Mouse (Mus musculus) MEL (cell line): ENCODE data around the gene Brca2.

Source experiments
- CHD1 ChIP-seq: IDR thresholded peaks from 2 replicates; pipeline ENCODE4 v1.6.1; 2012; ENCODE audit warnings: low read depth, mild to moderate bottlenecking, inconsistent platforms, low read length, improper control_type of control experiment
- CTCF ChIP-seq, 3 experiments: IDR thresholded peaks in 2 of 3; conservative IDR thresholded peaks in 1 of 3; 2 replicates each; pipeline ENCODE4 v1.5.1; 2011 to 2012; ENCODE audit warnings: low read length in 3 of 3, low read depth in 2 of 3, mild to moderate bottlenecking in 2 of 3, improper control_type of control experiment in 1 of 3, inconsistent platforms in 1 of 3, mixed read lengths in 1 of 3, moderate library complexity in 1 of 3; ENCODE audit not compliant: control insufficient read depth in 1 of 3, insufficient read depth in 1 of 3, poor library complexity in 1 of 3, severe bottlenecking in 1 of 3
- EP300 ChIP-seq, 2 experiments: IDR thresholded peaks; 2 replicates each; pipeline ENCODE4 v1.6.1; 2011; ENCODE audit warnings: improper control_type of control experiment in 2 of 2, low read length in 2 of 2, low read depth in 1 of 2, mild to moderate bottlenecking in 1 of 2
- HCFC1 ChIP-seq: IDR thresholded peaks from 2 replicates; pipeline ENCODE4 v1.6.1; 2012; ENCODE audit warnings: low read depth, mild to moderate bottlenecking, inconsistent platforms, low read length, improper control_type of control experiment, moderate library complexity
- MAFK ChIP-seq: IDR thresholded peaks from 2 replicates; pipeline ENCODE4 v1.6.1; 2011; ENCODE audit warnings: low read depth, mild to moderate bottlenecking, low read length, improper control_type of control experiment, borderline replicate concordance
- MEF2A ChIP-seq: IDR thresholded peaks from 2 replicates; pipeline ENCODE4 v1.6.1; 2014; ENCODE audit warnings: low read depth, mild to moderate bottlenecking, inconsistent platforms, low read length, improper control_type of control experiment; ENCODE audit not compliant: poor library complexity, insufficient replicate concordance, severe bottlenecking; ENCODE audit errors: extremely low read depth
- MYC ChIP-seq: IDR thresholded peaks from 2 replicates; pipeline ENCODE4 v1.6.1; 2011; ENCODE audit warnings: low read depth, mild to moderate bottlenecking, low read length, improper control_type of control experiment, moderate library complexity
- NRF1 ChIP-seq: IDR thresholded peaks from 2 replicates; pipeline ENCODE4 v1.6.1; 2014; ENCODE audit warnings: low read depth, mild to moderate bottlenecking, inconsistent platforms, low read length, improper control_type of control experiment, moderate library complexity; ENCODE audit not compliant: poor library complexity, insufficient read depth, severe bottlenecking
- POLR2A ChIP-seq, 2 experiments: IDR thresholded peaks; 2 replicates each; pipeline ENCODE4 v1.6.1; 2011 to 2012; ENCODE audit warnings: low read length in 2 of 2, mild to moderate bottlenecking in 2 of 2, control low read depth in 1 of 2, improper control_type of control experiment in 1 of 2, low read depth in 1 of 2, moderate library complexity in 1 of 2; ENCODE audit not compliant: control insufficient read depth in 1 of 2, insufficient read depth in 1 of 2, poor library complexity in 1 of 2
- SMC3 ChIP-seq: IDR thresholded peaks from 2 replicates; pipeline ENCODE4 v1.6.1; 2011; ENCODE audit warnings: low read depth, low read length, improper control_type of control experiment
- TCF12 ChIP-seq: IDR thresholded peaks from 2 replicates; pipeline ENCODE4 v1.6.1; 2014; ENCODE audit warnings: low read depth, mild to moderate bottlenecking, inconsistent platforms, low read length, improper control_type of control experiment, moderate library complexity

- TF ChIP-seq CTCF (IDR thresholded peaks at IDR 0.05 in 2 of 3, conservative IDR thresholded peaks at IDR 0.05 in 1 of 3; ENCODE audit: control insufficient read depth in 1 of 3, insufficient read depth in 1 of 3, low read depth in 2 of 3, low read length in 3 of 3, poor library complexity in 1 of 3, severe bottlenecking in 1 of 3), result no peak
- TF ChIP-seq CHD1, result no peak
- no peak for TF ChIP-seq SMC3
- no peak for TF ChIP-seq TCF12
- TF ChIP-seq MAFK, result no peak
- TF ChIP-seq MEF2A, result no peak
- no peak for TF ChIP-seq POLR2A (IDR thresholded peaks at IDR 0.05; ENCODE audit: control insufficient read depth in 1 of 2, insufficient read depth in 1 of 2, low read depth in 1 of 2, low read length in 2 of 2, poor library complexity in 1 of 2)
- TF ChIP-seq MYC, result no peak
- no peak for TF ChIP-seq NRF1
- no peak for TF ChIP-seq EP300 (IDR thresholded peaks at IDR 0.05; ENCODE audit: low read depth in 1 of 2, low read length in 2 of 2)
- TF ChIP-seq HCFC1, result no peak
These were observed 42.0 kb downstream of the Brca2 start for GRCm38 (mm10) chr5:150564426-150564825.
